Mouse (Mus musculus) limb, embryonic 13.5 days (tissue): ENCODE results near the gene Gm48551. TPM values are rescaled to one million over a fixed set of nuclear protein-coding genes. Genes with fewer than 3 reads are reported as not detected.
A peak's percentile ranks its signal among the peaks of the same experiment; 100 is the strongest.

Source experiments
- ATAC-seq: fragments of 200-750 bp; cut with Nextera tagmentation; 2 replicates; pipeline ENCODE4 v1.8.0; 2017; ENCODE audit warnings: low read depth, moderate number of reproducible peaks, moderate TSS enrichment; ENCODE audit not compliant: low FRiP score
- H3K27ac ChIP-seq: fragments of 300-500 bp; sonication (generic); 2 replicates; pipeline ENCODE4 v1.5.1; 2015; ENCODE audit warnings: inconsistent platforms, mild to moderate bottlenecking, moderate library complexity
- H3K27me3 ChIP-seq: fragments of 300-500 bp; sonication (generic); 2 replicates; pipeline ENCODE4 v1.6.1; 2015; ENCODE audit warnings: mild to moderate bottlenecking, inconsistent platforms
- H3K36me3 ChIP-seq: fragments of 300-500 bp; sonication (generic); 2 replicates; pipeline ENCODE4 v1.6.1; 2015; ENCODE audit warnings: inconsistent platforms, mild to moderate bottlenecking, moderate library complexity
- H3K4me1 ChIP-seq: fragments of 300-500 bp; sonication (generic); 2 replicates; pipeline ENCODE4 v1.6.1; 2015; ENCODE audit warnings: inconsistent platforms
- H3K4me2 ChIP-seq: fragments of 300-500 bp; sonication (generic); replicated peaks from 2 replicates; pipeline ENCODE4 v1.6.1; 2015; ENCODE audit warnings: inconsistent platforms, mild to moderate bottlenecking, moderate library complexity
- H3K4me3 ChIP-seq: fragments of 300-500 bp; sonication (generic); 2 replicates; pipeline ENCODE4 v1.5.1; 2015; ENCODE audit warnings: moderate library complexity, mild to moderate bottlenecking, inconsistent platforms
- H3K9ac ChIP-seq: fragments of 300-500 bp; sonication (generic); 2 replicates; pipeline ENCODE4 v1.6.1; 2015; ENCODE audit warnings: mild to moderate bottlenecking, inconsistent platforms
- H3K9me3 ChIP-seq: fragments of 300-500 bp; sonication (generic); 2 replicates; pipeline ENCODE4 v1.6.1; 2016; ENCODE audit warnings: inconsistent platforms
- WGBS: fragments of 180-500 bp; shearing (Covaris S2); methylation state at CpG from one replicate; pipeline ENCODE4 v1.1.7; 2015; 5-methylcytosine and 5-hydroxymethylcytosine counted together
- polyA plus RNA-seq: library from polyadenylated mRNA; unstranded; fragments of >200 nt; fragmentation: Nextera tagmentation; extraction: Ambion mirVana; gene quantifications from 2 replicates; pipeline ENCODE4 v1.2.1, GENCODE M21; 2015

Gene Gm48551
- polyA plus RNA-seq, 1 experiment from 2014 or later = 4.0 TPM

DNA sequence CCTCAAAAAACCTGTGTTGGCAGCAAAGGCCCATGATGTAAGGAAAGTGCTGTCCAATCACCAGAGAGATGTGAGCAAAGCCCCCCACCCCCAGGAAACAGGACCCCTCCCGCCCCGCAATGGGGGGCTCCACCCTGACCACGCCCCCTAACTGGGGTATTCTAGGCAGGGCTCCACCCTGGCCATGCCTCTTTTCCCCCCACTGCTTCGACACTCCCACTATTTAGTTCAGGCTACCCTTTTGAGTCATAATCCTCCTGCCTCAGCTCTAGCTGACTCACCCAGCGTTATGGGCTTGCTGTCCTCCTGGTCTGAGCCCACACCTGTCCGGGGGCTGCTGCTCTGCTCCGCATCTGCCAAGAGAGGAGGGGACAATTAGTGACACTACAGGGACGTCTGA, 25.1 kb downstream of the Gm48551 start:
- Histone ChIP-seq H3K4me3 (no peak overlapping the region), H3K27ac (peak overlapping the region; percentile 48; the same call in 1 of the 2 replicates), H3K9me3 (no peaks in the 10 kb centered on the region), H3K36me3 (peaks cover 61% of the 10 kb centered on the region), H3K4me2 (0 out of 2 replicates have a peak overlapping the region, but pooled peaks have one; percentile 9), H3K27me3 (peaks cover 24% of the 10 kb centered on the region), H3K9ac (no peak overlapping the region), H3K4me1 (peaks cover 87% of the 10 kb centered on the region)
- WGBS = 14% methylated on average over 8 of the region's 8 CpGs
- ATAC-seq = no peak

DNA sequence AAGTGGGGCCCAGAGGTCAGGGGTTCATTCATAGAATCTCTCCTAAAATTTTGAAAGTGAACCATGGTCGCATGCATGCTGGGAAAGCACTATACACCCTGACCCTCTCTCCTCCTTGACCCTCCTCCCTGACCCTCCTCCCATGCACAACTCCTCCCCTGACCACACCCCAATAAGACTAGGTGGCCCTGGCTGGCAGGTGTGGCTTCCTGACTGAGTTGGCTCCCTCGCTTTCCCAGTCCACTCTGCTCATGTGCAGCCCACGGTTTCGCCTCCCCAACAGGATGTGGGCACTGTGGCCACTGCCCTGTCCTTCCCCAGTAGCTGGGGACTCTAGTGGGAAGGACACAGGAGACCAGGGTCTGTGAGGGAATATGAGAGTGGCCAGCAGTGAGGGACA, 26.1 kb downstream of the Gm48551 start:
- Histone ChIP-seq H3K4me2 (no peak overlapping the region), H3K27me3 (peaks cover 24% of the 10 kb centered on the region), H3K4me1 (peaks cover 93% of the 10 kb centered on the region), H3K36me3 (peaks cover 57% of the 10 kb centered on the region), H3K4me3 (no peak overlapping the region), H3K9ac (no peak overlapping the region), H3K27ac (peak overlapping the region; percentile 85; the same call in 1 of the 2 replicates), H3K9me3 (no peaks in the 10 kb centered on the region)
- 59% methylated on average over 4 of the region's 4 CpGs for WGBS
- ATAC-seq = no peak

DNA sequence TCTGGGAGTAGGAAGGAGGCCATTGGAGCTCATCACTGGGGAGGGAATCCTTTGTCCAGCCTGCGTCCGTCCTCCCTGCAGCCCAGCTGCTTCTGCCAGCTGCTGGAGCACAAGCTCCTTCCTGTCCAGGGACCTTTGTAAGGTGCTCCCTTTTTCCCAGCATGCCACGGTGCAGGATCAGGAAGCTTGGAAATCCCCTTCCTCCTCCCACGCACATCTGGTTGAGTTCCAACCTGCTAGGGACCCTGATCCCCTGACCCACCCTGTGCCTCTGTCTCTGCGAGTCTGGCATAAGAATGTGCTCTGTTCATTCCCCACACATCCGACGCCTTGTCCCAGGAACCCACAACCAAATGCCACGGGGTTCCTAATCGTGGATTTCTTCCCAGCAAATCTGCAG, 26.7 kb downstream of the Gm48551 start:
- WGBS = 66% methylated on average over 9 of the region's 9 CpGs
- Histone ChIP-seq H3K9me3 (no peaks in the 10 kb centered on the region), H3K27me3 (peaks cover 18% of the 10 kb centered on the region), H3K36me3 (peaks cover 52% of the 10 kb centered on the region), H3K4me1 (peaks cover 98% of the 10 kb centered on the region), H3K9ac (0 out of 2 replicates have a peak overlapping the region, but pooled peaks have one; percentile 31), H3K27ac (peak overlapping the region; percentile 85), H3K4me3 (no peak overlapping the region), H3K4me2 (no peak overlapping the region)
- ATAC-seq = no peak

DNA sequence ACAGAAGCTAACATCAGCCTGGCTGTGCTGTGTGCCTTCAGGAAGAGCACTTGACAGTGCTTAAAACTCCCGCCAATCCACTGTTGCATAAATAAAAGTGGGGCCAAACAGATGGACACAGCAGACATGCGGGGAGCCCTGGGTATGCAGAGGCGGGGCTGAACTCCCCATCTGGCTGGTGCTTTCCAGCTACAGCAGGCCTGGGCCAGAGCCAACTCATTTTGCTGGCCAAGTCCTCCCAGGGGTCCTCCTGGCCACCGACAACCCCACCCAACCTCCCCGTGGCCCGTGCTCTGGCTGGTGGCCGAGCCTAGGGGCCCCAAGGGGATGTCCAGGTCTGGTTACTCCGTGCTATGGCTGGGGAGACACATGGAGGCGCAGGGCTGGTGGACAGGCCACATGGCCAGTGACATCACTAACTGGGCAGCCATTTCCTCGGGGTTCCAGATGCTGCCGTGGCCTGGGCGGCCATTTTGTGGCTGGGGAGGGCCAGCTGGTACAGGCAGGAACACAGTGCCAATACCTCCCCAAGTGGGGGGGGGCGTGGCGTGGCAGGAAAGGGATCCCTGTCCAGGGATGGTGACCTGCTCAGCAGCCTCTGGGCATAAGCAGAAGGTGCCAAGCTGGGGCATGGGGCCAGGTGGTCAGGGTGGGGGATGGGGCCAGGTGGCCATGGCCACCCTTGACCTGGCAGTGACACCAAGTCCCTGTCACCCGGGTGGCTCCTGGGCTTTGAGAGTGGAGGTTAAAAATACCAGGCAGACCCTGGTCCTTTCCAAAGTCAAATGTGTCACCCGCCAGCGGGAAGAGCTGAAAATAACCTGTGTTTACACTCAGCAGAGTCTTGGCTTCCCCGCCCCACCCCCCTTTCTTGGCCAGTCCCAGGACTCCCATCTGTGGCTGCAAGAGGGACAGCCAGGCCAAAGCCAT, 27.5 kb downstream of the Gm48551 start:
- peak overlapping the region; percentile 85 for H3K27ac ChIP-seq
- H3K27me3 ChIP-seq = peaks cover 18% of the 10 kb centered on the region
- H3K36me3 ChIP-seq = peaks cover 45% of the 10 kb centered on the region
- 0 out of 2 replicates have a peak overlapping the region, but pooled peaks have one; percentile 31 for H3K9ac ChIP-seq
- H3K4me3 ChIP-seq = no peak overlapping the region
- H3K9me3 ChIP-seq = no peaks in the 10 kb centered on the region
- WGBS = 67% methylated on average over 18 of the region's 18 CpGs
- peak overlapping the region; percentile 19; the same call in 1 of the 2 replicates for H3K4me2 ChIP-seq
- H3K4me1 ChIP-seq = peaks cover 98% of the 10 kb centered on the region
- ATAC-seq = no peak

DNA sequence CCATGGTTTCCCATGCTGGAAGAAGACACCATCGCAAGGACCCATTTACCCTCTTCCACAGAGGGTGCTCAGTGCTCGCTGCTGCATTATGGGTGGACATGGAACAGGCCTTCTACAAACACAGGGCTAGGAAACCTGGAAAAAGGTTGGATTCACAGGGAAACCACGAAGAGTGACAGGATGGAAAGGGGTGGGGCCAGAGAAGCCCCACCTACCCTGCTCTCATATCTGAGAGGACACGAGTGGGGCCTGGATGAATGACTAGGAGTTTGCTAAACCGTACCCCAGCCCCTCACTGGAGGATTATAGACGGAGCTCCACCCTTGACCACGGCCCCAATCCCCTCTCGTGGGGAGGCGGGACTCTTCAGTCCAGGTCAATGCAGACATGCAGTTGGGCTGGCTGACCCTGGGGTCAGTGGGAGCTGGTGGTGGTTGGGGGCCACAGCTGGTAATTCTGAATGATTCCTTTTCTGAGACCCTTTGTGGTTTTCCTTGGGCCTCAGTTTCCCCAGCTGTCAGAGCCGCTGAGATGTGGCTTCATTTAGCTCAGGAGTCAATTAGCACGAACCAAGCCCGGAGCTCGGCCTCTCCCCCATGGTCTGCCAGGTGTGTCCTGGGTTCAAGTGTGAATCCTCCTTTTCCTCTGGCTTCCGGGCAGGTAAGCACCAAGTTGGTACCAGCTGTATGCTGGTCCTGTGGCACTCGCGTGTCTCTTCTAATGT, 28.5 kb downstream of the Gm48551 start:
- H3K36me3 ChIP-seq = peaks cover 35% of the 10 kb centered on the region
- WGBS = 79% methylated on average over 16 of the region's 16 CpGs
- no peaks in the 10 kb centered on the region for H3K9me3 ChIP-seq
- peaks cover 9% of the 10 kb centered on the region for H3K27me3 ChIP-seq
- no peak overlapping the region for H3K4me3 ChIP-seq
- peak overlapping the region; percentile 43; the same call in 1 of the 2 replicates for H3K9ac ChIP-seq
- ATAC-seq = no peak
- peaks cover 98% of the 10 kb centered on the region for H3K4me1 ChIP-seq
- no peak overlapping the region for H3K4me2 ChIP-seq
- H3K27ac ChIP-seq = peak overlapping the region; percentile 85; the same call in 1 of the 2 replicates

DNA sequence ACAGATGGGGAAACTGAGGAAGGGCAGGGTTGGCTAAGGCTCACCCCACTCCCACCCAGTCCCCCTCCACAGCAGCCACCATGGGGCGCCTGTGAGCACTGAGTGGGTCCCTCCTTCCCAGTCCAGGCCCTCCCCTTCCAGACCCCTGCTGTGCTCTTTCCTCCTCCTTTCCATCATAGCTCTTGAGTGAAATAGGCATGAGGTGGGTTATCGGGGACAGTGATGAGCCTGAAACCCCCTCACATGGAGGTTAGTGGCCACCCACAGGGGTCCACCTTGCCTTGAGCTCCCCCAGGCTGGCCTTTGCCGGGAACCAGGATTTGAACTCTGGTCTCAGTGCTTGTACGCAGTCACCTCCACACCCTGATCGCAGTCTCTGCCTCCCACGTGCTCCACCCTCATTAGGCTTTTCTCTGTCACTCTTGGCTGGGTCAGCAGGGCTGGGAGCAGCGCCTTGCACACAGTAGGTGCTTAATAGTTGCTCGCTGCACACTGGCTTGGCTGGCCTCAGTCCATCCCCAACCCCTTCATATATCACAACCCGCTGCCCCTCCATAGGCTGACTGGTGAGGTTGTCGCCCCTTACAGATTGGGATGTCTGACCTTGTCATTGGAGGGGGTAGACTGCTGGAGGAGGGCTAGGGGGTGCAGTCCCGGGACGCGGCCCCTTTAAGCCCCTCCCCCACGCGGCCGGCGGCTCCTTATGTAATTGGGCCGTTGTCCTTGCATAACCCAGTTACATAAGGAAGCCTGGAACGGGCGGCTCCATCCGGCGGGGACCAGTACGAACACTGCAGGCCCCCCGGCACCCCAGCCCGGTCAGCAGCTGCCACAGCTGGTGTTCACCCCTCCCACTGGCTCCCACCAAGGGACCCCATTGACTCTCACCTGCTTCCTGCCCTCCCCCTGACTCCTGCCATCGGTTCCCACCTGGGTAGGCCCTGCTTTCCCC, 29.3 kb downstream of the Gm48551 start:
- 0 out of 2 replicates have a peak overlapping the region, but pooled peaks have one; percentile 19 for H3K9ac ChIP-seq
- H3K4me1 ChIP-seq = peaks cover 98% of the 10 kb centered on the region
- H3K27me3 ChIP-seq = peaks cover 2% of the 10 kb centered on the region
- H3K9me3 ChIP-seq = no peaks in the 10 kb centered on the region
- peak overlapping the region; percentile 48 for H3K4me2 ChIP-seq
- peaks cover 26% of the 10 kb centered on the region for H3K36me3 ChIP-seq
- peak overlapping the region; percentile 91; the same call in 1 of the 2 replicates for H3K27ac ChIP-seq
- WGBS = 25% methylated on average over 26 of the region's 26 CpGs
- no peak overlapping the region; the same call in 1 of the 2 replicates for H3K4me3 ChIP-seq
- ATAC-seq = 0 out of 2 replicates have a peak, but pooled peaks have one; percentile 6

DNA sequence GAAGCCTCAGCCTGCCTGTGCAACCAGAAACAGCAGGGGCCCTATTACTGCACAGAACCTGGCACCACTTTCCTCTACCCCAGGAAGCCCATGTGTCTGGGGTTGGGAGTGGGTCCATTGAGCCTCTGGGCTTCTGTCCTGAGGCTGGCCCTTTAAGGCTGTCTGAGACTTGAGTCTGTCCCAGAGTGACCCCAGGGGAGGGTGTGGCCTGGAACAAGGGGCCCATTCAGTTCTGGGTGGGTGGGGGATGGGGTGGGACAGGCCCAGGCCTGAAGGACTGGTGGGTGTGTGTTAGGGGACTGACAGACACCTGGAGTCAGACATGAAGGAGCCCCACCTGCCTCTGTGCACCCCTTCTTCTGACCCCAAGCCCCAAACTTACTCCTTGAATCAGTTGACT, 30.4 kb downstream of the Gm48551 start:
- no peak overlapping the region for H3K4me3 ChIP-seq
- H3K27me3 ChIP-seq = no peaks in the 10 kb centered on the region
- H3K4me2 ChIP-seq = peak overlapping the region; percentile 48; the same call in 1 of the 2 replicates
- H3K9ac ChIP-seq = no peak overlapping the region
- H3K36me3 ChIP-seq = peaks cover 35% of the 10 kb centered on the region
- H3K4me1 ChIP-seq = peaks cover 95% of the 10 kb centered on the region
- no peak for ATAC-seq
- peak overlapping the region; percentile 91; the same call in 1 of the 2 replicates for H3K27ac ChIP-seq
- H3K9me3 ChIP-seq = no peaks in the 10 kb centered on the region

DNA sequence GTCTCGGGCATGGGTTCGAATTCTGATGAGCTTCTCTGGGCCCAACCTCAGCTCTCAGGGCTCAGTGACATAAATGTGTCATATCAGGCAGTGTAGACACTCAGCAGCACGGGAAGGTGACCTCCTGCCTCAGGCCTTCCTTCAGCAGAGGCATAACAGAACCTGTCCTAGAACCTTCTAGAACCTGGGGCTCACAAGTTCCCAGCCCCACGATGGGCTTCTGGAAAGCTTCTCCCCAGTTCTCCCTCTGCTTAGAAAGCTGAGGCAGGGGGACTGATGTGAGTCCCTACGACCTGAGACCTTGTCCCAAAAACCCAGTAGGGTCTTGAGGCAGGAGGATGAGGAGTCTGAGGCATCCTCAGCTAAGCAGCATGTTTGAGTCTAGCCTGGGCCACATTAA, 30.9 kb downstream of the Gm48551 start:
- peak overlapping the region; percentile 91; the same call in 1 of the 2 replicates for H3K27ac ChIP-seq
- H3K36me3 ChIP-seq = peaks cover 40% of the 10 kb centered on the region
- 78% methylated on average over 5 of the region's 5 CpGs for WGBS
- H3K9ac ChIP-seq = no peak overlapping the region
- no peaks in the 10 kb centered on the region for H3K9me3 ChIP-seq
- no peak for ATAC-seq
- H3K4me3 ChIP-seq = no peak overlapping the region
- H3K4me2 ChIP-seq = no peak overlapping the region
- H3K4me1 ChIP-seq = peaks cover 91% of the 10 kb centered on the region
- H3K27me3 ChIP-seq = no peaks in the 10 kb centered on the region

DNA sequence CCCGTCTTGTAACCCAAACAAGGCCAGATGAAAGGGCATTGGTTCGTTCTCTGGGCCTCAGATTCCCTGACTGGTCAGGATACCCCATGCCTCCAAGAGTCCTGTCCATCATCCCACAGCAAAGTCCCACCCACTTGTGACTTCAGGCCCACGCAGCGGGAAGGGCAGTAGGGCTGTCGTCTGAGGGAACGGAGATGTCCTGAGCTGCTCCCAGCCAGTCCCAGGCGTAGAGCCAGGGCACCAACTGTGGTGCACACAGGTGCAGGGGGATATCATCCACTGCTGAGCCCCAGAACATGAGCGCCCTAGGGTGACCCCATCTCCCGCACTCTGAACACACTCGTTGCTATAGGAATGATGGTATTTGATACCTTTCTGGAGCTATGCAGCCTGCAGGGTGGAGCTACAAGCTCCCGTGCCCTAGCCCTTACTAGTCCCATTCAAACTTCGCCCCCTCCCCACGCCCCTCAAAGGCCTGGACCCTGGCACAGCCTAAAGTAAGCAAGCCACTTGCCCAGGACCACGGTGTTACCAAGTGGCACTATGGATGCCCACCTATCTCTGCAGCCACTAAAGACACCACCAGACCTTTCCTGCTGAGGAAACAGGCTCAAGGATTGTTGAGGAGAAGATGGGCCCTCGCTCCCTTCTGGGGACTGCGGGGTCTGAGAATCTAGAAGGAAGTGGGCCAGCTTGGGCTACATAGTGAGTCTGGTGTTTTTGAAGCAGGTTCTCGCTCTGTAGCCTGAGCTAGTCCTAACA, 31.5 kb downstream of the Gm48551 start:
- no peak overlapping the region for H3K4me2 ChIP-seq
- no peaks in the 10 kb centered on the region for H3K9me3 ChIP-seq
- peaks cover 86% of the 10 kb centered on the region for H3K4me1 ChIP-seq
- peaks cover 44% of the 10 kb centered on the region for H3K36me3 ChIP-seq
- ATAC-seq = no peak
- 63% methylated on average over 17 of the region's 17 CpGs for WGBS
- no peak overlapping the region for H3K9ac ChIP-seq
- H3K27ac ChIP-seq = peak overlapping the region; percentile 91
- H3K27me3 ChIP-seq = no peaks in the 10 kb centered on the region
- H3K4me3 ChIP-seq = no peak overlapping the region

DNA sequence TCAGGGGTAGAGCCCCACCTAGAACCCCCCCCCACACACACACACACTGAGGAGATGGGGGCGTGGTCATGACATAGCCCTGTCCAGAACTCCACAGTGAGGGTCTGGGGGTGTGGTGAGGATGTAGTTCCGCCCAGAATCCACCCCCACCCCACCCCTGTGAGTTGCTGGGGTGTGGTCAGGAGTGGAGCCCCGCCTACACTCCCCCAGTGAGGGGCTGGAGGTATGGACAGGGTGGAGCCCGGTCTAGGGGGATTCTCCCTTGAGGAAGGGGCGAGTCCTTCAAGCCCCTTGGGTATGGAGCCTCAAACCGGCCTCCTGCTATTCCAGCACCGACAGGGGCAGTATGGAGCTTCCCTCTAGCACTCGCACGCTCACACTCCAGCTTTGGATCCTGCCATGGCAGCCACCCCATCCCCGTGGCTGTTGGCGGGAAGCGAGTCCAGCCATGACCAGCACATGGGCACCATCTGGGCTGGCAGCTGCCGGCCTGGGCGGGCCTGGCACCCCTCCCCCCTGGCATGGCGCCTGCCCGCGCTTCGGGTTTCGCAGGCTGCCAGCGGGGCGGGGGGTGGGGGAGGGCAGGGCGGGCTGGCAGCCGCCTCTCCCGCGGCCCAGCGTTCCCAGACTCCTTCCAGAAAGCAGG, 32.4 kb downstream of the Gm48551 start:
- 1% methylated on average over 15 of the region's 26 CpGs for WGBS
- peak overlapping the region; percentile 34 for H3K4me3 ChIP-seq
- H3K4me2 ChIP-seq = peak overlapping the region; percentile 64
- H3K4me1 ChIP-seq = peaks cover 77% of the 10 kb centered on the region
- peak overlapping the region; percentile 65 for H3K9ac ChIP-seq
- ATAC-seq = peak; percentile 76
- peak overlapping the region; percentile 91 for H3K27ac ChIP-seq
- no peaks in the 10 kb centered on the region for H3K27me3 ChIP-seq
- peaks cover 46% of the 10 kb centered on the region for H3K36me3 ChIP-seq
- no peaks in the 10 kb centered on the region for H3K9me3 ChIP-seq
